Mouse (Mus musculus) small intestine, adult 2 months (tissue): Measurements from ENCODE around the gene Fam169b. TPM values are rescaled to one million over a fixed set of nuclear protein-coding genes. Genes with fewer than 3 reads are reported as not detected.

ENCODE experiments used
- H3K27ac ChIP-seq: fragments of 200-500 bp; 2 replicates; pipeline ENCODE4 v1.5.1; 2012; ENCODE audit warnings: low read depth, low read length, control low read depth, inconsistent platforms; ENCODE audit not compliant: insufficient read depth
- H3K27me3 ChIP-seq: fragments of 200-500 bp; 2 replicates; pipeline ENCODE4 v1.6.1; 2012; ENCODE audit warnings: mild to moderate bottlenecking, moderate library complexity, low read length, inconsistent platforms; ENCODE audit not compliant: control insufficient read depth, insufficient read depth
- H3K36me3 ChIP-seq: fragments of 200-500 bp; 2 replicates; pipeline ENCODE4 v1.6.1; 2012; ENCODE audit warnings: mild to moderate bottlenecking, low read length, control low read depth, inconsistent platforms; ENCODE audit not compliant: control insufficient read depth, insufficient read depth
- H3K4me1 ChIP-seq: fragments of 200-500 bp; 2 replicates; pipeline ENCODE4 v1.6.1; 2012; ENCODE audit warnings: low read length, inconsistent platforms, mixed read lengths; ENCODE audit not compliant: control insufficient read depth, insufficient read depth, insufficient read length
- H3K4me3 ChIP-seq: fragments of 200-500 bp; 2 replicates; pipeline ENCODE4 v1.5.1; 2012; ENCODE audit warnings: low read depth, mild to moderate bottlenecking, control low read depth, inconsistent platforms, low read length, moderate library complexity
- CTCF ChIP-seq: fragments of 200-500 bp; IDR thresholded peaks from 2 replicates; pipeline ENCODE4 v1.5.1; 2012; ENCODE audit warnings: low read depth, mild to moderate bottlenecking, control low read depth, inconsistent platforms, low read length, moderate library complexity, mixed read lengths; ENCODE audit not compliant: insufficient replicate concordance, insufficient read length; ENCODE audit errors: extremely low read depth
- POLR2A ChIP-seq: fragments of 200-500 bp; IDR thresholded peaks from 2 replicates; pipeline ENCODE4 v1.6.1; 2012; ENCODE audit warnings: low read depth, mild to moderate bottlenecking, control low read depth, inconsistent platforms, low read length, moderate library complexity
- WGBS: fragments of 180-500 bp; shearing (Covaris S2); methylation state at CpG from one replicate; pipeline ENCODE4 v1.1.7; 2018; 5-methylcytosine and 5-hydroxymethylcytosine counted together
- polyA plus RNA-seq: library from polyadenylated mRNA; depleted of rRNA; stranded (reverse); fragments of >200 nt; gene quantifications from 2 replicates; pipeline ENCODE4 v1.2.3, GENCODE M21; 2012

Fam169b gene
- polyA plus RNA-seq, 1 experiment, result 3.8 TPM

- Histone ChIP-seq H3K4me3 (no peak overlapping the region), H3K27me3 (no peaks in the 10 kb centered on the region), H3K4me1 (peaks cover 6% of the 10 kb centered on the region), H3K36me3 (no peaks in the 10 kb centered on the region), H3K27ac (no peak overlapping the region)
- WGBS, result 85% methylated on average over 6 of the region's 6 CpGs
- TF ChIP-seq POLR2A (no peak), CTCF (no peak)
Measured at GRCm38 (mm10) chr7:68318979-68319378, 45.3 kb downstream of the Fam169b start.

GRCm38 (mm10) chr7:68320078-68320810 lies 46.6 kb downstream of the Fam169b start:
- 22% methylated on average over 14 of the region's 14 CpGs for WGBS
- peak overlapping the region; percentile 25; the same call in 1 of the 2 replicates for H3K27ac ChIP-seq
- no peaks in the 10 kb centered on the region for H3K27me3 ChIP-seq
- no peaks in the 10 kb centered on the region for H3K36me3 ChIP-seq
- H3K4me3 ChIP-seq, result no peak overlapping the region
- peaks cover 6% of the 10 kb centered on the region for H3K4me1 ChIP-seq
- TF ChIP-seq POLR2A (no peak), CTCF (no peak)

GRCm38 (mm10) chr7:68323051-68323450 lies 49.4 kb downstream of the Fam169b start:
- Histone ChIP-seq H3K27me3 (no peaks in the 10 kb centered on the region), H3K4me3 (no peak overlapping the region), H3K27ac (no peak overlapping the region), H3K4me1 (peaks cover 6% of the 10 kb centered on the region), H3K36me3 (no peaks in the 10 kb centered on the region)
- 18% methylated on average over 6 of the region's 6 CpGs for WGBS
- TF ChIP-seq CTCF, result no peak
- TF ChIP-seq POLR2A, result no peak

GRCm38 (mm10) chr7:68326190-68326722 lies 52.6 kb downstream of the Fam169b start:
- Histone ChIP-seq H3K4me3 (no peak overlapping the region), H3K4me1 (no peaks in the 10 kb centered on the region), H3K36me3 (no peaks in the 10 kb centered on the region), H3K27ac (no peak overlapping the region), H3K27me3 (no peaks in the 10 kb centered on the region)
- no peak for TF ChIP-seq CTCF
- no peak for TF ChIP-seq POLR2A
- WGBS, result 71% methylated on average over 7 of the region's 7 CpGs

GRCm38 (mm10) chr7:68329000-68329399 lies 55.4 kb downstream of the Fam169b start:
- H3K4me1 ChIP-seq, result no peaks in the 10 kb centered on the region
- H3K27me3 ChIP-seq, result no peaks in the 10 kb centered on the region
- TF ChIP-seq CTCF (no peak), POLR2A (no peak)
- H3K36me3 ChIP-seq, result no peaks in the 10 kb centered on the region
- WGBS, result 85% methylated on average over 9 of the region's 9 CpGs
- no peak overlapping the region for H3K27ac ChIP-seq
- H3K4me3 ChIP-seq, result no peak overlapping the region

GRCm38 (mm10) chr7:68332799-68333198 lies 59.2 kb downstream of the Fam169b start:
- Histone ChIP-seq H3K27me3 (no peaks in the 10 kb centered on the region), H3K36me3 (no peaks in the 10 kb centered on the region), H3K4me3 (no peak overlapping the region), H3K27ac (no peak overlapping the region), H3K4me1 (no peaks in the 10 kb centered on the region)
- TF ChIP-seq POLR2A (no peak), CTCF (no peak)
- WGBS, result 83% methylated on average over 6 of the region's 6 CpGs

GRCm38 (mm10) chr7:68337080-68337781 lies 63.6 kb downstream of the Fam169b start:
- Histone ChIP-seq H3K27ac (no peak overlapping the region), H3K4me1 (no peaks in the 10 kb centered on the region), H3K4me3 (no peak overlapping the region), H3K36me3 (no peaks in the 10 kb centered on the region), H3K27me3 (no peaks in the 10 kb centered on the region)
- TF ChIP-seq CTCF (no peak), POLR2A (no peak)
- 62% methylated on average over 8 of the region's 8 CpGs for WGBS
